Mouse (Mus musculus): ENCODE measurements around the gene Olfr810.

Gene Olfr810

GRCm38 (mm10) chr10:129794817-129795216 lies at the start of gene Olfr810:
Gene Olfr810 (minus strand): TSS chr10:129794917.
- no peak for DNase-seq

DNA sequence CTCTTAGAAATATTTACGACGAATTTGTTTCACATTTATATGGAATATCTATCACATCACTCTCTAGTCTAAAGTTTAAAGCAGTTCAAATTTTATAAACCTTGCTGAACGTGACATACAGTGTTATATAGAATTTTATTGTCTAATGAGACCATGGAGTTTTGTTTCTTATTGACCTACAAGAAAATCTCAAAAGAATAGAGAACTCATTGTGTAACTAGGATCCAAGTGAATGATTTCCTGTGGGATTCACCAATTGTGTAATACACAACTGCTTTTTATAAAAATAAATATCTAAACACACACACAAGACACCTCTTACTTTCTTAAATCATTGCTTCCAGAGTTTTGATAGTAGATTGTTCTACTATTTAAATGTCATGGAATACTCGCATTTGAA lies 9.6 kb upstream of the Olfr810 start, which contains the start of gene Olfr811:
Gene Olfr811, minus strand, starts transcription at position 101 of the 400 bp plus-strand sequence.
- no peak for DNase-seq

- no peak for DNase-seq
These were observed 16.6 kb downstream of the Olfr810 start for GRCm38 (mm10) chr10:129778123-129778522.

DNA sequence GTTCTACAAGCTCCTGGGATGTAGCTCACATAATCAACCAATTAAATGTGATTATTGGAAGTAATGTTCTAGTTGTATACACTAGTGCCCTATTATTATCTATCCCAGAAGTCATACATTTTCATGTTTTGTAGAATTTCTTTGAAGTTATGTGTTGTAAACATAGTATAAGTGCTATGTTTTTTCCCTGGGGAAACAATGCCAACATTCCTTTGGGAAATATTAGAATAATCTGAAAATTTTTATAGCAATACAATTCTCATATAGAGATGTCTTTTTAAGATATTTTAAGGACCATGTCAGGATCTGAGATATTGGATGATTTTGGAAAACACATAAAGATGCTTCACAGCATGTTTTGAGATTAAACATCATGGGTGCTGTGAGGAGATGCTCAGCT lies 20.4 kb downstream of the Olfr810 start, which contains the start of gene Olfr809:
Gene Olfr809, plus strand, starts transcription at position 301 of the 400 bp plus-strand sequence.
- no peak for DNase-seq

- DNase-seq = no peak
These were observed 29.5 kb downstream of the Olfr810 start, which contains the start of gene Olfr808 for GRCm38 (mm10) chr10:129765182-129765581. Gene Olfr808 (plus strand): TSS chr10:129765482.

- DNase-seq = no peak
These were observed 37.0 kb downstream of the Olfr810 start, which contains the start of gene Olfr807 for GRCm38 (mm10) chr10:129757693-129758092. Gene Olfr807 (minus strand): TSS chr10:129757793.

GRCm38 (mm10) chr10:129741821-129742220 lies 52.9 kb downstream of the Olfr810 start, which contains the start of gene Olfr806:
Gene Olfr806 (minus strand): TSS chr10:129741921.
- no peak for DNase-seq
